Mouse (Mus musculus) spleen, adult 2 months (tissue): Measurements from ENCODE around the gene Ppbp. TPM values are rescaled to one million over a fixed set of nuclear protein-coding genes. Genes with fewer than 3 reads are reported as not detected.

Experiments
- DNase-seq, 2 experiments: peaks; one replicate each; pipeline versions ENCODE4 v3.0.0 to v3.0.0-alpha.2; 2012 to 2021; ENCODE audit warnings: low spot score in 2 of 2, low read depth in 1 of 2
- H3K27ac ChIP-seq: fragments of 200-500 bp; 2 replicates; pipeline ENCODE4 v1.5.1; 2012; ENCODE audit warnings: low read length, inconsistent platforms; ENCODE audit not compliant: insufficient read depth
- H3K27me3 ChIP-seq: fragments of 200-500 bp; 2 replicates; pipeline ENCODE4 v1.6.1; 2012; ENCODE audit warnings: mild to moderate bottlenecking, moderate library complexity, low read length, inconsistent platforms; ENCODE audit not compliant: control insufficient read depth, insufficient read depth
- H3K36me3 ChIP-seq: fragments of 200-500 bp; 2 replicates; pipeline ENCODE4 v1.6.1; 2012; ENCODE audit warnings: mild to moderate bottlenecking, low read length, inconsistent platforms; ENCODE audit not compliant: control insufficient read depth, insufficient read depth
- H3K4me1 ChIP-seq: fragments of 200-500 bp; 2 replicates; pipeline ENCODE4 v1.6.1; 2011; ENCODE audit warnings: inconsistent platforms; ENCODE audit not compliant: control insufficient read depth, insufficient read depth, insufficient read length
- H3K4me3 ChIP-seq: fragments of 200-500 bp; 2 replicates; pipeline ENCODE4 v1.5.1; 2011; ENCODE audit warnings: mild to moderate bottlenecking, inconsistent platforms; ENCODE audit not compliant: insufficient read depth, insufficient read length; ENCODE audit errors: extremely low read depth
- CTCF ChIP-seq: fragments of 200-500 bp; IDR thresholded peaks from 2 replicates; pipeline ENCODE4 v1.5.1; 2011; ENCODE audit warnings: mild to moderate bottlenecking, inconsistent platforms; ENCODE audit not compliant: insufficient read depth, insufficient read length, insufficient replicate concordance; ENCODE audit errors: extremely low read depth
- POLR2A ChIP-seq: fragments of 200-500 bp; IDR thresholded peaks from 2 replicates; pipeline ENCODE4 v1.6.1; 2011; ENCODE audit warnings: low read depth, low read length, inconsistent platforms
- WGBS: fragments of 180-500 bp; shearing (Covaris S2); methylation state at CpG from one replicate; pipeline ENCODE4 v1.1.7; 2018; 5-methylcytosine and 5-hydroxymethylcytosine counted together
- polyA plus RNA-seq: library from polyadenylated mRNA; depleted of rRNA; stranded (reverse); fragments of >200 nt; gene quantifications from 2 replicates; pipeline ENCODE4 v1.2.3, GENCODE M21; 2012

Gene Ppbp
- polyA plus RNA-seq, 1 experiment, result 309 TPM

- Histone ChIP-seq H3K4me1 (no peaks in the 10 kb centered on the region), H3K4me3 (no peak overlapping the region)
These were observed 3.1 kb downstream of the Ppbp start for GRCm38 (mm10) chr5:90771369-90771768.

GRCm38 (mm10) chr5:90771880-90772653 is 3.7 kb downstream of the Ppbp start, which contains the start of gene Pf4:
Gene Pf4, plus strand, starts transcription at chr5:90772435.
- Histone ChIP-seq H3K27me3 (no peaks in the 10 kb centered on the region), H3K4me1 (no peaks in the 10 kb centered on the region), H3K36me3 (no peaks in the 10 kb centered on the region), H3K4me3 (no peak within 1 kb of the TSS), H3K27ac (no peak within 1 kb of the TSS)
- no peak for DNase-seq
- 16% methylated on average over 16 of the region's 16 CpGs for WGBS
- no peak for TF ChIP-seq CTCF
- TF ChIP-seq POLR2A, result no peak

More at GRCm38 (mm10) chr5:90771369-90771768, 3.1 kb downstream of the Ppbp start:
- DNase-seq, result no peak
- no peak overlapping the region for H3K27ac ChIP-seq
- H3K27me3 ChIP-seq, result no peaks in the 10 kb centered on the region
- TF ChIP-seq CTCF (no peak), POLR2A (no peak)
- no peaks in the 10 kb centered on the region for H3K36me3 ChIP-seq
- WGBS, result 32% methylated on average over 3 of the region's 3 CpGs

GRCm38 (mm10) chr5:90775562-90775961 is 7.2 kb downstream of the Ppbp start:
- Histone ChIP-seq H3K4me1 (no peaks in the 10 kb centered on the region), H3K27me3 (no peaks in the 10 kb centered on the region), H3K36me3 (no peaks in the 10 kb centered on the region), H3K4me3 (no peak overlapping the region), H3K27ac (no peak overlapping the region)
- no peak for DNase-seq
- WGBS, result 43% methylated on average over 5 of the region's 5 CpGs
- TF ChIP-seq POLR2A (no peak), CTCF (no peak)

- DNase-seq, result no peak
- Histone ChIP-seq H3K4me1 (no peaks in the 10 kb centered on the region), H3K27me3 (no peaks in the 10 kb centered on the region), H3K4me3 (no peak overlapping the region), H3K36me3 (no peaks in the 10 kb centered on the region), H3K27ac (no peak overlapping the region)
- 93% methylated on average over 10 of the region's 10 CpGs for WGBS
- no peak for TF ChIP-seq POLR2A
- TF ChIP-seq CTCF, result no peak
These were observed 9.3 kb downstream of the Ppbp start for GRCm38 (mm10) chr5:90777621-90778020.

- WGBS, result 81% methylated on average over 6 of the region's 6 CpGs
- Histone ChIP-seq H3K27ac (no peak overlapping the region), H3K4me1 (no peaks in the 10 kb centered on the region), H3K36me3 (no peaks in the 10 kb centered on the region), H3K27me3 (no peaks in the 10 kb centered on the region), H3K4me3 (no peak overlapping the region)
- DNase-seq, result no peak
- no peak for TF ChIP-seq POLR2A
- TF ChIP-seq CTCF, result no peak
These were observed 10.5 kb downstream of the Ppbp start for GRCm38 (mm10) chr5:90778856-90779255.

GRCm38 (mm10) chr5:90783697-90784096 is 15.4 kb downstream of the Ppbp start:
- TF ChIP-seq POLR2A (no peak), CTCF (no peak)
- Histone ChIP-seq H3K27me3 (no peaks in the 10 kb centered on the region), H3K4me3 (no peak overlapping the region), H3K4me1 (no peaks in the 10 kb centered on the region), H3K36me3 (no peaks in the 10 kb centered on the region), H3K27ac (no peak overlapping the region)
- no peak for DNase-seq
- WGBS, result 80% methylated on average over 3 of the region's 3 CpGs

GRCm38 (mm10) chr5:90785659-90786588 is 17.6 kb downstream of the Ppbp start, which contains the start of gene Cxcl3:
Gene Cxcl3, plus strand, starts transcription at chr5:90786103.
- 34% methylated on average over 26 of the region's 26 CpGs for WGBS
- DNase-seq, result no peak
- Histone ChIP-seq H3K4me1 (no peaks in the 10 kb centered on the region; the same call in 1 of the 2 replicates), H3K36me3 (no peaks in the 10 kb centered on the region), H3K27me3 (no peaks in the 10 kb centered on the region), H3K27ac (no peak within 1 kb of the TSS), H3K4me3 (no peak within 1 kb of the TSS)
- TF ChIP-seq CTCF (no peak), POLR2A (no peak)
